Mouse (Mus musculus) thymus, adult 2 months (tissue): ENCODE data around the gene Hilpda.

Experiments used
- CTCF ChIP-seq: fragments of 200-500 bp; IDR thresholded peaks from 2 replicates; pipeline ENCODE4 v1.5.1; 2012; ENCODE audit warnings: mild to moderate bottlenecking, control low read depth, low read length, moderate library complexity, borderline replicate concordance; ENCODE audit not compliant: control insufficient read depth, poor library complexity, insufficient read depth; ENCODE audit errors: extremely low read depth
- POLR2A ChIP-seq: fragments of 200-500 bp; IDR thresholded peaks from 2 replicates; pipeline ENCODE4 v1.6.1; 2012; ENCODE audit warnings: mild to moderate bottlenecking, low read length, control low read depth, moderate library complexity; ENCODE audit not compliant: control insufficient read depth, poor library complexity, insufficient read depth; ENCODE audit errors: extremely low read depth

DNA sequence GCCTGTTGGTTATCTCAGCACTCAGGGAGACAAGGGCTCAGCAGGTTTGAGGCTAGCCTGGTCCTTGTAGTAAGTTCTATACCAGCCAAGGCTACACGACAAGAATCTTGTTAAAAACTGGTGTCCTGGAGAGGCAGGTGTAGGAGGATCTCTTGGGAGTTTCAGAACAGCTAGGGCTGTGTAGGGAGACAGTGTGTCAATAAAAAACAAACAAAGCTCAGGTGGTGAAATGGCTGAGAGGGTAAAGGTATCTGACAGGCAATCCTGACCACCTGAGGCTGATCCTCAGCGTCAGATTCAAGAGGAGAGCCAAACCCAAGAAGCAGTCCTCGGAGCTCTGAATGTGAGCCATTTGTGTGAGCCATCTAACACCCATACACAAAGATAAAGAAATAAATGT is 26.1 kb upstream of the Hilpda start:
- TF ChIP-seq CTCF (no peak), POLR2A (no peak)
